33 mouse cellular contexts compared by ENCODE assay signal in the genomic region with DNA sequence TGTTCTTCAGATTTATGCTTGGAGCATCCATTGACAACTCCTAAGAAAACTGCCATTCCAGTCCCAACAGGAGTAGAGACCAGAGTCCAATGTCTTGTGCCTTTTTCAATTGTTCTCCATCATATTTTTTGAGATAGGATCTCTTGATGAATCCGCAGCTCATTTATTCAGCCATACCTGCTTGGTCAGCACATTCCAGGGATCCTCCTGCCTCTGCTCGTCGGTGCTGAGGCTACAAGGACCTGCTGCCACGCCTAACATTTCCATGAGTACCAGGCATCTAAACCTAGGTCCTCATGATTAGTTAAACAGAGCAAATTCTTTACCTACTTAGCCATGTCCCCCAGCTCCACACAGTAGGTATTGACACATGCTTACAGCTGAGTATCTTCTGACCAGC.
"Had no signal": no experiment of that assay in that cellular context is flagged by ENCODE, and none has a peak within 500 bp of the region (broad histone marks: within the 10 kb centered on the region; RNA-seq: fewer than 3 reads in every experiment).

No protein-coding gene starts in this region.

- H3K9ac ChIP-seq: heart, embryonic 12.5 days; heart, embryonic 15.5 days; hindbrain, embryonic 12.5 days; hindbrain, embryonic 13.5 days; hindbrain, embryonic 14.5 days; hindbrain, embryonic 15.5 days; intestine, embryonic 15.5 days; kidney, embryonic 15.5 days had no signal

- H3K27me3 ChIP-seq: heart, embryonic 12.5 days; heart, embryonic 13.5 days; heart, embryonic 15.5 days; hindbrain, embryonic 12.5 days; hindbrain, embryonic 13.5 days; hindbrain, embryonic 15.5 days; intestine, embryonic 15.5 days; kidney, embryonic 15.5 days had no signal

- H3K4me1 ChIP-seq: hindbrain, embryonic 10.5 days; hindbrain, embryonic 13.5 days; hindbrain, embryonic 15.5 days; intestine, embryonic 15.5 days had no signal

- H3K4me2 ChIP-seq: heart, embryonic 12.5 days; hindbrain, embryonic 12.5 days; hindbrain, embryonic 13.5 days; hindbrain, embryonic 14.5 days; hindbrain, embryonic 15.5 days; intestine, embryonic 15.5 days; kidney, embryonic 15.5 days had no signal

- H3K36me3 ChIP-seq: heart, embryonic 10.5 days; heart, embryonic 12.5 days; heart, embryonic 13.5 days; heart, embryonic 15.5 days; hindbrain, embryonic 10.5 days; hindbrain, embryonic 12.5 days; hindbrain, embryonic 13.5 days; hindbrain, embryonic 15.5 days; intestine, embryonic 15.5 days; kidney, embryonic 15.5 days had no signal

- H3K4me3 ChIP-seq: heart, embryonic 10.5 days; heart, embryonic 12.5 days; heart, embryonic 13.5 days; heart, embryonic 15.5 days; hindbrain, embryonic 10.5 days; hindbrain, embryonic 12.5 days; hindbrain, embryonic 13.5 days; hindbrain, embryonic 15.5 days; intestine, embryonic 15.5 days; kidney, embryonic 15.5 days; layer of hippocampus, adult 2 months; left cerebral cortex, adult 2 months had no signal

- ATAC-seq: hindbrain, embryonic 16.5 days; hindbrain, postnatal 0 days; inflammation-experienced regulatory T-cells, adult 6 months; intestine, embryonic 15.5 days; intestine, embryonic 16.5 days; intestine, postnatal 0 days had no signal

- DNase-seq: heart, postnatal 10 days; heart, postnatal 4 days; kidney, adult 11 months; kidney, adult 18-20 months; kidney, adult 2 months; kidney, adult 8-10 months; kidney, adult 9 months; kidney, postnatal 10 days; kidney, postnatal 14 days; kidney, postnatal 25 days; kidney, postnatal 36 days; kidney, postnatal 4 days; layer of hippocampus, adult 9-11 months; layer of hippocampus, postnatal 36 days had no signal

- H3K27ac ChIP-seq: hindbrain, embryonic 10.5 days; hindbrain, embryonic 12.5 days; hindbrain, embryonic 13.5 days; hindbrain, embryonic 14.5 days; hindbrain, embryonic 15.5 days; hindbrain, postnatal 0 days; intestine, embryonic 15.5 days; kidney, embryonic 15.5 days; kidney, postnatal 0 days; layer of hippocampus, adult 2 months; left cerebral cortex, adult 2 months had no signal

- H3K9me3 ChIP-seq: heart, embryonic 10.5 days; heart, embryonic 12.5 days; heart, embryonic 13.5 days; heart, embryonic 15.5 days; hindbrain, embryonic 10.5 days; hindbrain, embryonic 12.5 days; hindbrain, embryonic 13.5 days; hindbrain, embryonic 15.5 days; intestine, embryonic 15.5 days; kidney, embryonic 15.5 days had no signal
